Mouse (Mus musculus): ENCODE data around the gene C2cd3.

- TF ChIP-seq CTCF (IDR thresholded peaks at IDR 0.05; ENCODE audit: insufficient read depth, low read depth, low read length) (no peak), POLR2A (IDR thresholded peaks at IDR 0.05; ENCODE audit: insufficient read depth, low read depth, low read length) (no peak)
These were observed 127.4 kb downstream of the C2cd3 start for GRCm38 (mm10) chr7:100499465-100499864.

Measured in olfactory bulb, adult 2 months (tissue).